Mouse (Mus musculus) heart, embryonic 14.5 days (tissue): ENCODE measurements around the gene Sufu. TPM values are rescaled to one million over a fixed set of nuclear protein-coding genes. Genes with fewer than 3 reads are reported as not detected.

Source experiments
- ATAC-seq: fragments of 200-750 bp; cut with Nextera tagmentation; 2 replicates; pipeline ENCODE4 v1.8.0; 2017; ENCODE audit warnings: low read depth, moderate TSS enrichment; ENCODE audit not compliant: insufficient number of reproducible peaks, insufficient read depth, low FRiP score
- H3K27ac ChIP-seq, 2 experiments: fragments of 200-500 bp in 1 of 2; fragments of 300-500 bp in 1 of 2; sonication (generic) in 1 of 2; replicated peaks in 1 of 2; 2 replicates each; pipeline ENCODE4 v1.5.1; 2012 to 2014; ENCODE audit warnings: low read depth in 2 of 2, low read length in 2 of 2, control low read depth in 1 of 2, mild to moderate bottlenecking in 1 of 2, mixed read lengths in 1 of 2; ENCODE audit not compliant: control insufficient read depth in 1 of 2, insufficient read depth in 1 of 2
- H3K27me3 ChIP-seq: fragments of 300-500 bp; sonication (generic); 2 replicates; pipeline ENCODE4 v1.6.1; 2014; ENCODE audit warnings: mild to moderate bottlenecking, low read length, control low read depth; ENCODE audit not compliant: control insufficient read depth, insufficient read depth
- H3K36me3 ChIP-seq: fragments of 300-500 bp; sonication (generic); 2 replicates; pipeline ENCODE4 v1.6.1; 2014; ENCODE audit warnings: mild to moderate bottlenecking, control low read depth, low read length, mixed read lengths; ENCODE audit not compliant: control insufficient read depth, insufficient read depth
- H3K4me1 ChIP-seq, 2 experiments: fragments of 200-500 bp in 1 of 2; fragments of 300-500 bp in 1 of 2; sonication (generic) in 1 of 2; 2 replicates each; pipeline ENCODE4 v1.6.1; 2012 to 2014; ENCODE audit warnings: low read length in 2 of 2, control low read depth in 1 of 2, mixed read lengths in 1 of 2; ENCODE audit not compliant: control insufficient read depth in 2 of 2, insufficient read depth in 2 of 2
- H3K4me2 ChIP-seq: fragments of 300-500 bp; sonication (generic); 2 replicates; pipeline ENCODE4 v1.6.1; 2014; ENCODE audit warnings: mild to moderate bottlenecking, low read length
- H3K4me3 ChIP-seq, 2 experiments: fragments of 200-500 bp in 1 of 2; fragments of 300-500 bp in 1 of 2; sonication (generic) in 1 of 2; 2 replicates each; pipeline ENCODE4 v1.5.1; 2012 to 2014; ENCODE audit warnings: low read length in 2 of 2, mild to moderate bottlenecking in 2 of 2, control low read depth in 1 of 2, low read depth in 1 of 2, moderate library complexity in 1 of 2; ENCODE audit not compliant: control insufficient read depth in 1 of 2, insufficient read depth in 1 of 2
- H3K9ac ChIP-seq: fragments of 300-500 bp; sonication (generic); 2 replicates; pipeline ENCODE4 v1.6.1; 2014; ENCODE audit warnings: mild to moderate bottlenecking, low read length
- H3K9me3 ChIP-seq: fragments of 300-500 bp; sonication (generic); 2 replicates; pipeline ENCODE4 v1.6.1; 2016; ENCODE audit warnings: low read length, control low read depth; ENCODE audit not compliant: control insufficient read depth
- WGBS: fragments of 180-500 bp; shearing (Covaris S2); extraction: QIAGEN DNeasy Blood & Tissue Kit; methylation state at CpG from one replicate; pipeline ENCODE4 v1.1.7; 2014; 5-methylcytosine and 5-hydroxymethylcytosine counted together
- polyA plus RNA-seq: library from polyadenylated mRNA; unstranded; fragments of >200 nt; fragmentation: Nextera tagmentation; extraction: Ambion mirVana; gene quantifications from 2 replicates; pipeline ENCODE4 v1.2.1, GENCODE M21; 2014

The Sufu gene
- polyA plus RNA-seq, 1 experiment from 2014 or later: 18.8 TPM

- H3K4me1 ChIP-seq: peaks cover 21 to 23% of the 10 kb centered on the region in 2 experiments
- no peak overlapping the region for H3K27ac ChIP-seq
- WGBS: 77% methylated on average over 3 of the region's 3 CpGs
Observed at GRCm38 (mm10) chr19:46467051-46467503, 70.4 kb downstream of the Sufu start.

GRCm38 (mm10) chr19:46470364-46471240 is 73.9 kb downstream of the Sufu start:
- Histone ChIP-seq H3K36me3 (peaks cover 30% of the 10 kb centered on the region), H3K9me3 (no peaks in the 10 kb centered on the region), H3K4me3 (no peak overlapping the region), H3K9ac (peak overlapping the region; percentile 27; the same call in 1 of the 2 replicates), H3K27me3 (no peaks in the 10 kb centered on the region), H3K4me1 (peaks cover 22 to 25% of the 10 kb centered on the region in 2 experiments), H3K4me2 (no peak overlapping the region), H3K27ac (peak overlapping the region; percentile 49 to 66)
- 30% methylated on average over 17 of the region's 17 CpGs for WGBS
- ATAC-seq: no peak

More at GRCm38 (mm10) chr19:46467051-46467503, 70.4 kb downstream of the Sufu start:
- Histone ChIP-seq H3K4me2 (no peak overlapping the region), H3K36me3 (peaks cover 18% of the 10 kb centered on the region; the same call in 1 of the 2 replicates), H3K4me3 (no peak overlapping the region), H3K9ac (no peak overlapping the region), H3K9me3 (no peaks in the 10 kb centered on the region), H3K27me3 (no peaks in the 10 kb centered on the region)
- no peak for ATAC-seq

GRCm38 (mm10) chr19:46471324-46472093 is 74.8 kb downstream of the Sufu start:
- Histone ChIP-seq H3K4me3 (no peak overlapping the region), H3K9me3 (no peaks in the 10 kb centered on the region)

GRCm38 (mm10) chr19:46477432-46477845 is 80.7 kb downstream of the Sufu start:
- Histone ChIP-seq H3K27me3 (no peaks in the 10 kb centered on the region), H3K9ac (no peak overlapping the region), H3K4me2 (no peak overlapping the region), H3K27ac (peak overlapping the region in 1 of 2 experiments; percentile 79; a peak in 1 of 4 replicates), H3K9me3 (no peaks in the 10 kb centered on the region), H3K4me1 (peaks cover 37 to 55% of the 10 kb centered on the region in 2 experiments), H3K36me3 (peaks cover 41% of the 10 kb centered on the region), H3K4me3 (no peak overlapping the region)
- 51% methylated on average over 10 of the region's 10 CpGs for WGBS
- ATAC-seq: no peak

More at GRCm38 (mm10) chr19:46471324-46472093, 74.8 kb downstream of the Sufu start:
- H3K27ac ChIP-seq: peak overlapping the region; percentile 49 to 66
- ATAC-seq: peak; percentile 9; the same call in 1 of the 2 replicates
- 10% methylated on average over 10 of the region's 10 CpGs for WGBS
- H3K27me3 ChIP-seq: no peaks in the 10 kb centered on the region
- peaks cover 35% of the 10 kb centered on the region for H3K36me3 ChIP-seq
- peaks cover 22 to 25% of the 10 kb centered on the region in 2 experiments for H3K4me1 ChIP-seq
- peak overlapping the region; percentile 28; the same call in 1 of the 2 replicates for H3K9ac ChIP-seq
- no peak overlapping the region for H3K4me2 ChIP-seq

GRCm38 (mm10) chr19:46478242-46478641 is 81.5 kb downstream of the Sufu start:
- H3K9me3 ChIP-seq: no peaks in the 10 kb centered on the region
- ATAC-seq: no peak
- H3K9ac ChIP-seq: 0 out of 2 replicates have a peak overlapping the region, but pooled peaks have one; percentile 4
- no peak overlapping the region for H3K4me2 ChIP-seq
- peaks cover 44 to 63% of the 10 kb centered on the region in 2 experiments for H3K4me1 ChIP-seq
- no peaks in the 10 kb centered on the region for H3K27me3 ChIP-seq
- H3K36me3 ChIP-seq: peaks cover 38% of the 10 kb centered on the region
- H3K4me3 ChIP-seq: no peak overlapping the region
- peak overlapping the region; percentile 50 to 79 for H3K27ac ChIP-seq
- WGBS: 54% methylated on average over 4 of the region's 4 CpGs

GRCm38 (mm10) chr19:46478826-46479225 is 82.1 kb downstream of the Sufu start:
- WGBS: 15% methylated on average over 5 of the region's 5 CpGs
- Histone ChIP-seq H3K9me3 (no peaks in the 10 kb centered on the region), H3K4me1 (peaks cover 48 to 69% of the 10 kb centered on the region in 2 experiments), H3K27me3 (no peaks in the 10 kb centered on the region), H3K9ac (peak overlapping the region; percentile 19; the same call in 1 of the 2 replicates), H3K4me2 (no peak overlapping the region), H3K36me3 (peaks cover 34% of the 10 kb centered on the region), H3K4me3 (no peak overlapping the region), H3K27ac (peak overlapping the region; percentile 53 to 79)
- peak; percentile 28; the same call in 1 of the 2 replicates for ATAC-seq
